Mouse (Mus musculus) MEL (cell line): ENCODE measurements around the gene Pxt1. TPM values are rescaled to one million over a fixed set of nuclear protein-coding genes. Genes with fewer than 3 reads are reported as not detected.

Experiments
- DNase-seq: peaks from one replicate; pipeline ENCODE4 v3.0.0; 2011; ENCODE audit warnings: low read depth, low spot score
- H3K27ac ChIP-seq: 2 replicates; pipeline ENCODE4 v1.5.1; 2012; ENCODE audit warnings: low read depth, mild to moderate bottlenecking, control low read depth, low read length, moderate library complexity; ENCODE audit not compliant: control insufficient read depth
- H3K27me3 ChIP-seq, 2 experiments: fragments of 150-350 bp in 1 of 2; sonication (generic) in 1 of 2; 2 replicates each; pipeline ENCODE4 v1.6.1; 2012; ENCODE audit warnings: low read length in 2 of 2, mild to moderate bottlenecking in 2 of 2, improper control_type of control experiment in 1 of 2, moderate library complexity in 1 of 2; ENCODE audit not compliant: insufficient read depth in 2 of 2, control insufficient read depth in 1 of 2
- H3K36me3 ChIP-seq, 2 experiments: 2 replicates each; pipeline ENCODE4 v1.6.1; 2012 to 2014; ENCODE audit warnings: low read length in 2 of 2, improper control_type of control experiment in 1 of 2, inconsistent platforms in 1 of 2, mild to moderate bottlenecking in 1 of 2; ENCODE audit not compliant: insufficient read depth in 2 of 2, control insufficient read depth in 1 of 2
- H3K4me1 ChIP-seq, 2 experiments: fragments of 150-350 bp in 1 of 2; sonication (generic) in 1 of 2; 2 replicates each; pipeline ENCODE4 v1.6.1; 2012; ENCODE audit warnings: low read length in 2 of 2, improper control_type of control experiment in 1 of 2, mild to moderate bottlenecking in 1 of 2; ENCODE audit not compliant: insufficient read depth in 2 of 2, control insufficient read depth in 1 of 2
- H3K4me3 ChIP-seq, 2 experiments: fragments of 150-350 bp in 1 of 2; sonication (generic) in 1 of 2; 2 replicates each; pipeline ENCODE4 v1.5.1; 2012; ENCODE audit warnings: low read depth in 2 of 2, low read length in 2 of 2, mild to moderate bottlenecking in 2 of 2, moderate library complexity in 2 of 2, control low read depth in 1 of 2, improper control_type of control experiment in 1 of 2; ENCODE audit not compliant: control insufficient read depth in 1 of 2, insufficient read depth in 1 of 2
- H3K79me2 ChIP-seq: 2 replicates; pipeline ENCODE4 v1.6.1; 2012; ENCODE audit warnings: mild to moderate bottlenecking, low read length, moderate library complexity; ENCODE audit not compliant: control insufficient read depth, poor library complexity, insufficient read depth
- H3K9ac ChIP-seq: 2 replicates; pipeline ENCODE4 v1.6.1; 2012; ENCODE audit warnings: low read depth, mild to moderate bottlenecking, control low read depth, low read length, moderate library complexity; ENCODE audit not compliant: control insufficient read depth, poor library complexity, severe bottlenecking
- H3K9me3 ChIP-seq: fragments of 150-350 bp; sonication (generic); replicated peaks from 2 replicates; pipeline ENCODE4 v1.6.1; 2012; ENCODE audit warnings: mild to moderate bottlenecking, low read length, improper control_type of control experiment, moderate library complexity; ENCODE audit not compliant: insufficient read depth
- CHD2 ChIP-seq: IDR thresholded peaks from 2 replicates; pipeline ENCODE4 v1.6.1; 2011; ENCODE audit warnings: low read length, improper control_type of control experiment
- CTCF ChIP-seq, 3 experiments: IDR thresholded peaks in 2 of 3; conservative IDR thresholded peaks in 1 of 3; 2 replicates each; pipeline ENCODE4 v1.5.1; 2011 to 2012; ENCODE audit warnings: low read length in 3 of 3, low read depth in 2 of 3, mild to moderate bottlenecking in 2 of 3, improper control_type of control experiment in 1 of 3, inconsistent platforms in 1 of 3, mixed read lengths in 1 of 3, moderate library complexity in 1 of 3; ENCODE audit not compliant: control insufficient read depth in 1 of 3, insufficient read depth in 1 of 3, poor library complexity in 1 of 3, severe bottlenecking in 1 of 3
- ELF1 ChIP-seq: IDR thresholded peaks from 2 replicates; pipeline ENCODE4 v1.6.1; 2014; ENCODE audit warnings: low read depth, mild to moderate bottlenecking, inconsistent platforms, low read length, improper control_type of control experiment, moderate library complexity
- HCFC1 ChIP-seq: IDR thresholded peaks from 2 replicates; pipeline ENCODE4 v1.6.1; 2012; ENCODE audit warnings: low read depth, mild to moderate bottlenecking, inconsistent platforms, low read length, improper control_type of control experiment, moderate library complexity
- MAFK ChIP-seq: IDR thresholded peaks from 2 replicates; pipeline ENCODE4 v1.6.1; 2011; ENCODE audit warnings: low read depth, mild to moderate bottlenecking, low read length, improper control_type of control experiment, borderline replicate concordance
- MEF2A ChIP-seq: IDR thresholded peaks from 2 replicates; pipeline ENCODE4 v1.6.1; 2014; ENCODE audit warnings: low read depth, mild to moderate bottlenecking, inconsistent platforms, low read length, improper control_type of control experiment; ENCODE audit not compliant: poor library complexity, insufficient replicate concordance, severe bottlenecking; ENCODE audit errors: extremely low read depth
- MYB ChIP-seq: IDR thresholded peaks from 2 replicates; pipeline ENCODE4 v1.6.1; 2011; ENCODE audit warnings: mild to moderate bottlenecking, low read depth, low read length, improper control_type of control experiment
- POLR2AphosphoS2 ChIP-seq: IDR thresholded peaks from 2 replicates; pipeline ENCODE4 v1.6.1; 2011; ENCODE audit warnings: low read length, improper control_type of control experiment
- RAD21 ChIP-seq: IDR thresholded peaks from 2 replicates; pipeline ENCODE4 v1.6.1; 2011; ENCODE audit warnings: mild to moderate bottlenecking, low read depth, low read length, improper control_type of control experiment
- SIN3A ChIP-seq: IDR thresholded peaks from 2 replicates; pipeline ENCODE4 v1.6.1; 2012; ENCODE audit warnings: low read length, improper control_type of control experiment, inconsistent platforms
- SMC3 ChIP-seq: IDR thresholded peaks from 2 replicates; pipeline ENCODE4 v1.6.1; 2011; ENCODE audit warnings: low read depth, low read length, improper control_type of control experiment
- TBP ChIP-seq: IDR thresholded peaks from 2 replicates; pipeline ENCODE4 v1.8.0; 2011; ENCODE audit warnings: low read depth, low read length, improper control_type of control experiment
- USF2 ChIP-seq, 2 experiments: IDR thresholded peaks; 2 replicates each; pipeline ENCODE4 v1.6.1; 2011 to 2012; ENCODE audit warnings: improper control_type of control experiment in 2 of 2, low read length in 2 of 2, borderline replicate concordance in 1 of 2, inconsistent platforms in 1 of 2, low read depth in 1 of 2, mild to moderate bottlenecking in 1 of 2; ENCODE audit not compliant: insufficient read depth in 1 of 2
- ZC3H11A ChIP-seq: IDR thresholded peaks from 2 replicates; pipeline ENCODE4 v1.6.1; 2012; ENCODE audit warnings: low read depth, mild to moderate bottlenecking, inconsistent platforms, low read length, improper control_type of control experiment
- ZKSCAN1 ChIP-seq: IDR thresholded peaks from 2 replicates; pipeline ENCODE4 v1.6.1; 2012; ENCODE audit warnings: low read depth, mild to moderate bottlenecking, inconsistent platforms, low read length, improper control_type of control experiment, moderate library complexity
- ZMIZ1 ChIP-seq: IDR thresholded peaks from 2 replicates; pipeline ENCODE4 v1.6.1; 2012; ENCODE audit warnings: low read depth, mild to moderate bottlenecking, inconsistent platforms, low read length, improper control_type of control experiment, moderate library complexity
- polyA plus RNA-seq, 2 experiments: library from polyadenylated mRNA; stranded (reverse) in 1 of 2; unstranded in 1 of 2; fragments of >175 nt in 1 of 2; fragments of >200 nt in 1 of 2; gene quantifications; 2 replicates each; pipeline versions ENCODE4 v1.2.1 to v1.2.4; 2012; ENCODE audit warnings: low replicate concordance in 2 of 2, low read depth in 1 of 2; ENCODE audit not compliant: insufficient read length in 2 of 2, insufficient read depth in 1 of 2, missing spikeins in 1 of 2
- total RNA-seq: library from RNA; depleted of rRNA; stranded (reverse); fragments of 300-350 nt; gene quantifications from 2 replicates; pipeline ENCODE4 v1.2.3, GENCODE M21; 2012

The Pxt1 gene
- total and polyA plus RNA-seq, 3 experiments: not detected

DNA sequence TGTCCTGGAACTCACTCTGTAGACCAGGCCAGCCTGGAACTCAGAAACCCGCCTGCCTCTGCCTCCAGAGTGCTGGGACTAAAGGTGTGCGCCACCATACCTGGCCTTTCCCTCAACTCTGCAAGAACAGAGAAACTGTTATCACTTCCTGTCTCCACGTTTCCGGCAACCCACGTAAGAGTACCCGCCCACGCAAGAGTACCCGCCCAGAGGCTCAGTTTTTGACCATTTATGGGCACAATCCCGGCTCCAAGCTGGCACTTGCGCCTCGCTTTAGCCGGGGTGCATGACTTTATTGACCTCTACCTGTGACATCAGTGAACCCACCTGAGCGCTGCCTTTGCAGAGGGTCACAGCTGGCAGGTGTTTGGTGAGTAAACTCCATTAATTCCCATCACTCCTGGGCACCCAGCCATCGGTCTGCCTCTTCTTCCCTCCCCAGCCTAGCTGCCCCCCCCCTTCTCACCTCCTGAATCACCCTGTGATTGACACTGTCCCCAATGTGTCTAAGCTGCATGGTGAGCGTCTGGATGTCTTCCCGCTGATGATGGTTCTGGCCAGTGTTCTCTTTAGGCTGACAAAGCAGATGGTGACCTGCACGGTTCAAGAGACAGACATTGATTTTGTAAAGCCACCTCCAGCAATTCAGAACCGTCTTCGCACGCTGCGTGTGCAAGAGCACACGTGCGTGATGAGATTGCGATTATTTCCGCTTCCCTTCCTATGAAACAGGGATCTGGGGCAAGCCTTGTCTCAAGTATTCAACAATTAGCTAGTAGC is 2.7 kb downstream of the Pxt1 start:
- no peak for TF ChIP-seq CTCF (IDR thresholded peaks at IDR 0.05 in 2 of 3, conservative IDR thresholded peaks at IDR 0.05 in 1 of 3; ENCODE audit: control insufficient read depth in 1 of 3, insufficient read depth in 1 of 3, low read depth in 2 of 3, low read length in 3 of 3, poor library complexity in 1 of 3, severe bottlenecking in 1 of 3)
- TF ChIP-seq ZKSCAN1: no peak
- TF ChIP-seq ELF1: no peak
- no peak for TF ChIP-seq TBP
- no peak for TF ChIP-seq USF2 (IDR thresholded peaks at IDR 0.05; ENCODE audit: borderline replicate concordance in 1 of 2, insufficient read depth in 1 of 2, low read depth in 1 of 2, low read length in 2 of 2)
- no peak for TF ChIP-seq SMC3
- no peak for TF ChIP-seq HCFC1
- no peak for TF ChIP-seq MYB
- no peak for TF ChIP-seq SIN3A
- TF ChIP-seq MAFK: no peak
- no peak for TF ChIP-seq ZMIZ1
- no peak for TF ChIP-seq POLR2AphosphoS2
- no peak overlapping the region for H3K9ac ChIP-seq
- H3K36me3 ChIP-seq: no peaks in the 10 kb centered on the region
- H3K9me3 ChIP-seq: no peaks in the 10 kb centered on the region
- H3K79me2 ChIP-seq: no peaks in the 10 kb centered on the region
- DNase-seq: no peak
- no peak overlapping the region for H3K27ac ChIP-seq
- no peak overlapping the region for H3K4me3 ChIP-seq
- 0 out of 4 replicates have a peak, but pooled peaks cover 0 to 2% of the 10 kb centered on the region in 2 experiments for H3K4me1 ChIP-seq
- H3K27me3 ChIP-seq: no peaks in the 10 kb centered on the region

DNA sequence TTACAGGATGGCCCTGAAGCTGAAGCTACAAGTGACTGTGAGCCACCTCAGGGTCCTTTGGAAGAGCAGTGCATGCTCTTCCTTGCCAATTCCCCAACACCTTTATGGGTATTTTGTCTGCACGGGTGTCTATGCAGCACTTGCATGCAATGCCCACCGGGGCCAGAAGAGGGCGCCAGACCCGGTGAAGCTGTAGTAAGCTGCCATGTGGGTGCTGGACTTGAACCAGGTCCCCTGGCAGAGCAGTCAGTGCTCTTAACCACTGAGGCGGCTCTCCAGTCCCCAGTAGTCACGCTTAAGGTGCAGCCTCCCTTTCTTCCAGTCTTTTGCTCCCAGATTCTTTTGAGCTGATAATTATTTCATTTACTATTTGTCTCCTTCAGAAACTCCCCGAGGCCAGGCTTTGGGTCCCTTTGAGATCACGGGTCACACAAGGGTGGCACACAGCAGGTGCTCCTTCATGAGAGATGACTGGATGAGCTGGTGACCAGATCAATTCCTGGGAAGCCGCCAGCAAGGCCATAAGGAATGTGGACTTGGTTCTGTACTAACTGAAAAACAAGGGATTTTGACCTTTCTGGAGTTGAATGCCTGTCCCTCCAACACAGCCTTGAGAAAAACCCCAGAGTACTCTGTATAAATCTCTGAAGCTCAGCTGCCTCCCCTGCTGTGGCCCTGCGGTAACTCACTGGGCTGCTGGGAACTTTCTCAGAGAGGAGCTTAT is 6.9 kb downstream of the Pxt1 start:
- H3K79me2 ChIP-seq: no peaks in the 10 kb centered on the region
- peaks cover 0 to under 1% of the 10 kb centered on the region in 2 experiments; a peak in 1 of 4 replicates for H3K4me1 ChIP-seq
- no peak overlapping the region for H3K9ac ChIP-seq
- H3K27ac ChIP-seq: no peak overlapping the region
- peak; percentile 77 for DNase-seq
- H3K27me3 ChIP-seq: no peaks in the 10 kb centered on the region
- no peaks in the 10 kb centered on the region for H3K9me3 ChIP-seq
- TF ChIP-seq CTCF (IDR thresholded peaks at IDR 0.05 in 2 of 3, conservative IDR thresholded peaks at IDR 0.05 in 1 of 3; ENCODE audit: control insufficient read depth in 1 of 3, insufficient read depth in 1 of 3, low read depth in 2 of 3, low read length in 3 of 3, poor library complexity in 1 of 3, severe bottlenecking in 1 of 3) (peak; percentile 74 to 95 (median 90)), SMC3 (peak; percentile 48), ZC3H11A (peak; percentile 22; the same call in 1 of the 2 replicates), CHD2 (no peak), MEF2A (0 out of 2 replicates have a peak, but pooled peaks have one; percentile 15), RAD21 (peak; percentile 35)
- no peaks in the 10 kb centered on the region for H3K36me3 ChIP-seq
- H3K4me3 ChIP-seq: peak overlapping the region in 1 of 2 experiments; percentile 43; a peak in 1 of 4 replicates
